Mouse (Mus musculus): ENCODE measurements around the gene Gfer.

Gfer gene

GRCm38 (mm10) chr17:24647493-24647892 is 48.5 kb downstream of the Gfer start:
- DNase-seq, result peak; percentile 97

- no peak for DNase-seq
These were observed 49.6 kb downstream of the Gfer start for GRCm38 (mm10) chr17:24646381-24646780.

GRCm38 (mm10) chr17:24645916-24646315 is 50.0 kb downstream of the Gfer start:
- peak; percentile 99 for DNase-seq

GRCm38 (mm10) chr17:24644875-24645721 is 50.9 kb downstream of the Gfer start:
- peak; percentile 99 for DNase-seq

GRCm38 (mm10) chr17:24644030-24644715 is 51.8 kb downstream of the Gfer start:
- peak; percentile 98 for DNase-seq

Measured in heart, adult 11 months (tissue).